Mouse (Mus musculus): ENCODE measurements at regions not wholly inside any gene's neighbourhood (a gene's known extent, or its start where the extent isn't known, plus 50 kb on each side); places are given as distances from the start of the nearest gene placed in this dataset.

DNA sequence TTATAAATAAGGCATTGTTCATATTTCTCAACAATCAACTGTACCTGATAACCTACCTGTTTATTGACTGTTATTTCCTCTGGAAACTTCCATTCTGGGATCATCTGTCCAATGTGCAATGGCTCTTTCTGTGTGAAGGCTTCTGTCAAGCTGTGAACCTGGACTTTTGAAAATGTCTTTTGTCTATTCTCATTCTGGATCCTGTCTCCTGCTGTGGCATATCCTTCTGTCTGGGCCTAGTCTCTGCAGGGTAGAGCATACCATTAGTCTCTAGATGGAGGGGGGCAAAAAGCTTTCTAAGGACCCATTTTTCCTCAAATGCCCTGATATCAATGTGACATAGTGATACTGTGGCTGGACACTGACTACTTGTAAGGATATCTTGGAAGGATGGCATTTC is 237.4 kb upstream of the Nrip1 start:
- ATAC-seq (ENCODE audit: insufficient read depth, low FRiP score, low TSS enrichment) (no peak), DNase-seq (ENCODE audit: low spot score) (no peak)
- Histone ChIP-seq H3K4me2 (ENCODE audit: low read depth) (no peak overlapping the region), H3K27ac (ENCODE audit: low read depth, low read length) (no peak overlapping the region), H3K9ac (ENCODE audit: low read length) (no peak overlapping the region), H3K9me3 (ENCODE audit: control insufficient read depth, low read length) (no peaks in the 10 kb centered on the region), H3K4me1 (ENCODE audit: control insufficient read depth, insufficient read depth, low read length) (no peaks in the 10 kb centered on the region), H3K4me3 (ENCODE audit: low read depth, low read length) (no peak overlapping the region), H3K27me3 (ENCODE audit: control insufficient read depth, insufficient read depth, low read length) (no peaks in the 10 kb centered on the region), H3K36me3 (ENCODE audit: control insufficient read depth, insufficient read depth, low read length) (no peaks in the 10 kb centered on the region)

DNA sequence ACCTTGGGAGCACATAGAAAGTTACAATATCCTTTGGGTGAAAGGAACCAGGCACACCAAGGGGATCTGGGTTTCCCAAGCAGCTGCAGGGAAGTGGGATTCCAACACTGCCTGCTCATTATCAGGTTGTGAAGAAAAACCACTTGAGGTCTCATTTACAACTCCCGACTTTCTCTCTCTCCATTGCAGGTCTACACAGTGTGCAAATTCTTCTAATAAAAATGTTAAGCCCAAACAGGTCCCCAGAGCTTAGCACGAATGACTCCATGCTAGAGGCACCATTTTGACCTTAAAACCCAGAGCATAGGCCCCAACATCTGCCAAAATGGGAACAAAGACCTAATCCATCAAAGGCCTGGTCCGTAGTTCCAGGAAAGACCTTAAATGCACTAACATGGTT is 231.3 kb upstream of the Nrip1 start:
- no peak overlapping the region for H3K4me2 ChIP-seq (ENCODE audit: low read depth)
- H3K9ac ChIP-seq (ENCODE audit: low read length), result no peak overlapping the region
- H3K9me3 ChIP-seq (ENCODE audit: control insufficient read depth, low read length), result no peaks in the 10 kb centered on the region
- H3K36me3 ChIP-seq (ENCODE audit: control insufficient read depth, insufficient read depth, low read length), result no peaks in the 10 kb centered on the region
- no peak for ATAC-seq (ENCODE audit: insufficient read depth, low FRiP score, low TSS enrichment)
- no peak overlapping the region for H3K27ac ChIP-seq (ENCODE audit: low read depth, low read length)
- WGBS, result 83% methylated on average over 3 of the region's 3 CpGs
- H3K4me3 ChIP-seq (ENCODE audit: low read depth, low read length), result no peak overlapping the region
- H3K4me1 ChIP-seq (ENCODE audit: control insufficient read depth, insufficient read depth, low read length), result no peaks in the 10 kb centered on the region
- DNase-seq (ENCODE audit: low spot score), result no peak
- no peaks in the 10 kb centered on the region for H3K27me3 ChIP-seq (ENCODE audit: control insufficient read depth, insufficient read depth, low read length)

DNA sequence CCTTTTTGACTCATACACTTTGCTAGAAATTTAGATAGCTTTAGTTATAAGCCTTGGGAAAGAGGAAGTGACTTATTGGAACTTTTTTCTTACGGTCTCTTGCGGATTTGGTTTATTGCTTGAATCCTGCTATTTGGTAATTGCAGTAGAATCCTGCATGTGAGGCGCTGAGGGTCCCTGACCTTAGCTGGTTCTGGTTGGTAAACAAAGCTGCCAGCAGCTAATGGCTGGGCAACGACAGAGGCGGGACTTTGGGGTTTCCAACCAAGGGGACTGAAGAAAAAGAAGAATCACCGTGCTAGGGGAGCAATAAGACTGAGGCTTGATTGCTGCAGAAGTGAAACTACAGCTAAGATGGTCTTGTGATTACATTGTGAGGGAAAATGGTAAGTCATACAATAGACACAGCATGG is 230.2 kb upstream of the Nrip1 start:
- H3K4me3 ChIP-seq (ENCODE audit: low read depth, low read length), result no peak overlapping the region
- H3K36me3 ChIP-seq (ENCODE audit: control insufficient read depth, insufficient read depth, low read length), result no peaks in the 10 kb centered on the region
- no peaks in the 10 kb centered on the region for H3K9me3 ChIP-seq (ENCODE audit: control insufficient read depth, low read length)
- H3K27me3 ChIP-seq (ENCODE audit: control insufficient read depth, insufficient read depth, low read length), result no peaks in the 10 kb centered on the region
- DNase-seq (ENCODE audit: low spot score), result no peak
- 33% methylated on average over 6 of the region's 6 CpGs for WGBS
- H3K27ac ChIP-seq (ENCODE audit: low read depth, low read length), result no peak overlapping the region
- H3K9ac ChIP-seq (ENCODE audit: low read length), result no peak overlapping the region
- H3K4me1 ChIP-seq (ENCODE audit: control insufficient read depth, insufficient read depth, low read length), result no peaks in the 10 kb centered on the region
- ATAC-seq (ENCODE audit: insufficient read depth, low FRiP score, low TSS enrichment), result no peak
- H3K4me2 ChIP-seq (ENCODE audit: low read depth), result no peak overlapping the region

DNA sequence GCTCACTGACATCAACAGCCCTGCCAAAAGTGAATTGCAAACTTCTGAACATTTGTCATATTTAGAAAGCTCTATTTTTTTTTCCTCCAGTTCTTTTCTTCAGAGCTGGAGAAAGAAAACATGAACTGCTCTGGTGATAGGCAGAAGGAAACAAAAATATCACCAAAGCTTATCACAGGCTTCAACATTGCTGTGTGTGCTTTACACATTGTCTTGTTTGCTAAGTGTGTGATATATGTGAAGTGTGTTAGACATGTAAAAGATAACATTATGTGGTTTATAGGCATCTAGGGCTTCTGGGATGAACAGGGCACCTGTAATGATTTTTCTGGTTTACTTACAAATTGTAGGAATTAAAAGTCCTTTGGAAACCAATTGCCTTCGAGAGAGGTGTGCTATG is 229.8 kb upstream of the Nrip1 start:
- DNase-seq (ENCODE audit: low spot score) (no peak), ATAC-seq (ENCODE audit: insufficient read depth, low FRiP score, low TSS enrichment) (no peak)
- Histone ChIP-seq H3K4me1 (ENCODE audit: control insufficient read depth, insufficient read depth, low read length) (no peaks in the 10 kb centered on the region), H3K4me2 (ENCODE audit: low read depth) (no peak overlapping the region), H3K36me3 (ENCODE audit: control insufficient read depth, insufficient read depth, low read length) (no peaks in the 10 kb centered on the region), H3K4me3 (ENCODE audit: low read depth, low read length) (no peak overlapping the region), H3K9ac (ENCODE audit: low read length) (no peak overlapping the region), H3K27ac (ENCODE audit: low read depth, low read length) (no peak overlapping the region), H3K9me3 (ENCODE audit: control insufficient read depth, low read length) (no peaks in the 10 kb centered on the region), H3K27me3 (ENCODE audit: control insufficient read depth, insufficient read depth, low read length) (no peaks in the 10 kb centered on the region)
- 89% methylated on average over 1 of the region's 1 CpGs for WGBS

DNA sequence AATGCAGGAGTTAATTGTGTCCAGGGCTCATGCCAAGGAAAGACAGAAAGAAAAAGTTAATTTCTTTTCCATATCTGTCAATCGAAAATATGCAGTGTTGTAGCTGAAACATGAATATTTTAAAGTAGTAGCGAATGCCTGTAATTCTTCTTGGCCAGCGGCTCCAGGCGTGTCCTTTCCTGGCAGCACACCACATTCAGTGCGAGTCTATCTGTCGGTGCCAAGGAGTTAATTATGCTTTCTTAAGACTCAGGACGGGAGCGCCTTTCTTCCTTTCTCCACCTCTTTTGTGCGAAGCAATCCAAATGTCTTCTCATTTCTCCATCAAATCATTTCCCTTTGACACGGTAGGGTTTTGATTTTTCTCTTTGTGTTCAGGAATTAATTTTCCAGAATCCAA is 226.5 kb upstream of the Nrip1 start:
- Histone ChIP-seq H3K4me3 (ENCODE audit: low read depth, low read length) (no peak overlapping the region), H3K4me2 (ENCODE audit: low read depth) (no peak overlapping the region), H3K9ac (ENCODE audit: low read length) (no peak overlapping the region), H3K4me1 (ENCODE audit: control insufficient read depth, insufficient read depth, low read length) (no peaks in the 10 kb centered on the region), H3K36me3 (ENCODE audit: control insufficient read depth, insufficient read depth, low read length) (no peaks in the 10 kb centered on the region), H3K9me3 (ENCODE audit: control insufficient read depth, low read length) (no peaks in the 10 kb centered on the region), H3K27ac (ENCODE audit: low read depth, low read length) (no peak overlapping the region), H3K27me3 (ENCODE audit: control insufficient read depth, insufficient read depth, low read length) (no peaks in the 10 kb centered on the region)
- no peak for ATAC-seq (ENCODE audit: insufficient read depth, low FRiP score, low TSS enrichment)
- 80% methylated on average over 10 of the region's 10 CpGs for WGBS
- no peak for DNase-seq (ENCODE audit: low spot score)

DNA sequence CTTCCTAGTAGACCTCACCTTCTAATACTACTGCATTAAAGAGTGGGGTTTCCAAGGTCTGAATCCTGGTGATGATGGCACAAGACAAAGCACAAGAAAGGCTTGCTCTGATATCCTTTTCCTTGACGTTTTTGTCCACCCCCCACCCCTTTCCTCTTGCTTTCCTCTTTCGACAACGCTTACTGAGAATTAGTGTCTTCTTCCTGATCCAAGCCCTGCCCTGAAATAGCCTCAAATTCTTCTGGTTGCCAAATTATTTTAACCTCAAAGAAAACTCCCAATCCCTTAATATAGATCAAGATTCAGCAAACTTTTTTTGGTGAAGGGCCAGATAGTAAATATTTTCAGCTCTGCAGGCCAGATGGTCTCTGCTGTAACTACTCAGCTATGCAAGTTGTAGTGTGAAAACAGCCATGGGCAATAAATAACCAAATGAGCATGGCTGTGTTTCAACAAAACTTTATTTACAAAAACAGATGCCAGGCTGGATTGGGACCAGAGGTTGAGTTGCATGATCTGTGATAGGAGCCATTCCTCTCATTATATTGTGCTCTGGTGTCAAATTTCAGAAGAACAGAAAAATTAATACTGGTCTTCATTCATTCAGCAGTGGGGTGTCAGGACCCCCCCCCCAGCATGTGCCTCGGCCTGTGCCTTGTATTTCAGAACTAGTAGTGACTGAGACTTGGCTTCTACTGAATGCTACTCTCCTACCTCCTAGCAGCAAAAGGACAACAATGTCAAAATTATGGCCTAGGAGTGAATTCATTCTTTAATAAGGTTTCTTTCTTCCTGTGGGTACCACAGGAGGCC is 218.5 kb upstream of the Nrip1 start:
- Histone ChIP-seq H3K4me1 (ENCODE audit: control insufficient read depth, insufficient read depth, low read length) (no peaks in the 10 kb centered on the region), H3K36me3 (ENCODE audit: control insufficient read depth, insufficient read depth, low read length) (no peaks in the 10 kb centered on the region), H3K9ac (ENCODE audit: low read length) (no peak overlapping the region), H3K4me2 (ENCODE audit: low read depth) (no peak overlapping the region), H3K4me3 (ENCODE audit: low read depth, low read length) (no peak overlapping the region), H3K27me3 (ENCODE audit: control insufficient read depth, insufficient read depth, low read length) (no peaks in the 10 kb centered on the region), H3K27ac (ENCODE audit: low read depth, low read length) (no peak overlapping the region), H3K9me3 (ENCODE audit: control insufficient read depth, low read length) (no peaks in the 10 kb centered on the region)
- no peak for ATAC-seq (ENCODE audit: insufficient read depth, low FRiP score, low TSS enrichment)
- DNase-seq (ENCODE audit: low spot score), result no peak
- WGBS, result 77% methylated on average over 4 of the region's 4 CpGs

DNA sequence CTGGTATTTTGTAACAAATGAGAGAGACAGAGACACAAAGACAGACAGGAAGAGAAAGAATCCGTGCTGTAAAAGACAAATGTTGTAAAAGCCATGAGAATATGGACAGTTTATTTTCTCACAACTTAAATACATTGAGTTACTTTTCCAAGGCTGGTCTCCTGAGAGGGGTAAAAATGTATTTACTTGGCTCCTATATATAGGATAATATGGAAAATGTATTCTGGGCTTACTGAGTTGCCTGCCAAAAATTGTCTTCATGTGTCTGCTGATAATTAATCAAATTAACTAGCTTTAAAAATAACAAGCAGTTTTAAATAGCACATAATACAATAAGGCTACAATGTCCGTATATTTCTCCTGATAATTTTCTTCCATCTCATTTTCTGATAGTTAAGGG is 216.2 kb upstream of the Nrip1 start:
- ATAC-seq (ENCODE audit: insufficient read depth, low FRiP score, low TSS enrichment), result no peak
- Histone ChIP-seq H3K27me3 (ENCODE audit: control insufficient read depth, insufficient read depth, low read length) (no peaks in the 10 kb centered on the region), H3K4me3 (ENCODE audit: low read depth, low read length) (no peak overlapping the region), H3K36me3 (ENCODE audit: control insufficient read depth, insufficient read depth, low read length) (no peaks in the 10 kb centered on the region), H3K4me2 (ENCODE audit: low read depth) (no peak overlapping the region), H3K27ac (ENCODE audit: low read depth, low read length) (no peak overlapping the region), H3K9ac (ENCODE audit: low read length) (no peak overlapping the region), H3K4me1 (ENCODE audit: control insufficient read depth, insufficient read depth, low read length) (no peaks in the 10 kb centered on the region), H3K9me3 (ENCODE audit: control insufficient read depth, low read length) (no peaks in the 10 kb centered on the region)
- 73% methylated on average over 2 of the region's 2 CpGs for WGBS
- no peak for DNase-seq (ENCODE audit: low spot score)

DNA sequence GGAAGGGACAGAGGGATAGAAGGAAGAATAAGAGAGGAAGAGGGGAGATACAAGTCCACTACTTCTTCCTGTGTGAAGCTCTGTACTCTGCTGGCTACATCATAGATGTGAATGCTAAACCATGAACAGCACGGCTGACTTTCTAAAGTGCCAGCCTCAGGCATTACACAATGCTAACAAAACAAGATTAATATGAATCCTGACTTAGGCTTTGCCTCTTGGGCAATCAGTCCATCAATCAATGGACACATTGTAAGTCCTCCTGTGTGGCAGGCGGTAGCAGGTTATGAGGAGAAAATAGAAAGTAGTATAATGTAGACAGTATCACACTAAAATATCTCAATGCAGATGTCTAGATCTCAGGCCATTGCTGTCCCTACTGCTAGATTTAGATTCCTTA is 203.6 kb upstream of the Nrip1 start:
- no peaks in the 10 kb centered on the region for H3K4me1 ChIP-seq (ENCODE audit: control insufficient read depth, insufficient read depth, low read length)
- H3K36me3 ChIP-seq (ENCODE audit: control insufficient read depth, insufficient read depth, low read length), result no peaks in the 10 kb centered on the region
- H3K9ac ChIP-seq (ENCODE audit: low read length), result no peak overlapping the region
- no peak overlapping the region for H3K27ac ChIP-seq (ENCODE audit: low read depth, low read length)
- no peaks in the 10 kb centered on the region for H3K27me3 ChIP-seq (ENCODE audit: control insufficient read depth, insufficient read depth, low read length)
- DNase-seq (ENCODE audit: low spot score) (no peak), ATAC-seq (ENCODE audit: insufficient read depth, low FRiP score, low TSS enrichment) (no peak)
- 80% methylated on average over 2 of the region's 2 CpGs for WGBS
- H3K4me3 ChIP-seq (ENCODE audit: low read depth, low read length), result no peak overlapping the region
- no peaks in the 10 kb centered on the region for H3K9me3 ChIP-seq (ENCODE audit: control insufficient read depth, low read length)
- H3K4me2 ChIP-seq (ENCODE audit: low read depth), result no peak overlapping the region

DNA sequence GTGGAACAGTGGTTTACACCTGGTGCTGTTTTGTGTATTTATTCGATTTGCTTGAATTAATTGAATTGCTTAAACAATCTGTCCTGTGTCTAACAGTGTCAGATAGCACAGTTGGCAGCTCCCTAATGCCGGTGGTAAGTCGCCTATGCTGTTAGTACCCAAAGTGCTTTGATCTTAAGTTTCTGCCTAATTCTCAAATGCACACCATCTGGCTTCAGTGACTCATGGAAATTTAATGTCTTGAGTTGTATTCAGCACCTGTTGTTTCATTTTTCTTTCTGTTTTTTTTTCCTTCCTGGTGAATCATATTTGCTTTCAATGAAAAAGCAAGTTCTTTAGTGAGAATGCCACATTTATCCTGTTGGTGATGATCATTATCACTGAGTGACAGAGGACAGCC is 201.7 kb upstream of the Nrip1 start:
- Histone ChIP-seq H3K27me3 (ENCODE audit: control insufficient read depth, insufficient read depth, low read length) (no peaks in the 10 kb centered on the region), H3K36me3 (ENCODE audit: control insufficient read depth, insufficient read depth, low read length) (no peaks in the 10 kb centered on the region), H3K9me3 (ENCODE audit: control insufficient read depth, low read length) (no peaks in the 10 kb centered on the region), H3K4me2 (ENCODE audit: low read depth) (no peak overlapping the region), H3K4me3 (ENCODE audit: low read depth, low read length) (no peak overlapping the region), H3K9ac (ENCODE audit: low read length) (no peak overlapping the region), H3K27ac (ENCODE audit: low read depth, low read length) (no peak overlapping the region), H3K4me1 (ENCODE audit: control insufficient read depth, insufficient read depth, low read length) (no peaks in the 10 kb centered on the region)
- ATAC-seq (ENCODE audit: insufficient read depth, low FRiP score, low TSS enrichment) (no peak), DNase-seq (ENCODE audit: low spot score) (no peak)
- WGBS, result 65% methylated on average over 3 of the region's 3 CpGs

All from neural tube, embryonic 11.5 days (tissue).